Mouse (Mus musculus): ENCODE data around the gene Izumo4. TPM values are rescaled to one million over a fixed set of nuclear protein-coding genes. Genes with fewer than 3 reads are reported as not detected.

Izumo4 gene
- polyA plus RNA-seq, 1 experiment from 2014 or later = 10.9 TPM

GRCm38 (mm10) chr10:80671936-80672690 is 29.9 kb upstream of the Izumo4 start:
- H3K4me1 ChIP-seq = peaks cover 45% of the 10 kb centered on the region
- no peaks in the 10 kb centered on the region for H3K27me3 ChIP-seq (ENCODE audit: poor library complexity, severe bottlenecking)
- WGBS = 87% methylated on average over 11 of the region's 11 CpGs
- H3K36me3 ChIP-seq (replicated peaks) = peaks cover 71% of the 10 kb centered on the region
- H3K27ac ChIP-seq = no peak overlapping the region
- H3K4me3 ChIP-seq = peak overlapping the region; percentile 17
- H3K9me3 ChIP-seq = no peaks in the 10 kb centered on the region
- DNase-seq (ENCODE audit: extremely low spot score, low spot score) = no peak

GRCm38 (mm10) chr10:80673690-80674089 is 28.3 kb upstream of the Izumo4 start:
- H3K27ac ChIP-seq = peak overlapping the region; percentile 96
- peak overlapping the region; percentile 99 for H3K4me3 ChIP-seq
- 91% methylated on average over 3 of the region's 3 CpGs for WGBS
- H3K36me3 ChIP-seq (replicated peaks) = peaks cover 55% of the 10 kb centered on the region
- no peak for DNase-seq (ENCODE audit: extremely low spot score, low spot score)
- no peaks in the 10 kb centered on the region for H3K27me3 ChIP-seq (ENCODE audit: poor library complexity, severe bottlenecking)
- no peaks in the 10 kb centered on the region for H3K9me3 ChIP-seq
- peaks cover 60% of the 10 kb centered on the region for H3K4me1 ChIP-seq

GRCm38 (mm10) chr10:80674161-80674711 is 27.7 kb upstream of the Izumo4 start:
- peaks cover 66% of the 10 kb centered on the region for H3K4me1 ChIP-seq
- H3K36me3 ChIP-seq (replicated peaks) = peaks cover 50% of the 10 kb centered on the region
- H3K27me3 ChIP-seq (ENCODE audit: poor library complexity, severe bottlenecking) = no peaks in the 10 kb centered on the region
- H3K27ac ChIP-seq = peak overlapping the region; percentile 96
- H3K4me3 ChIP-seq = peak overlapping the region; percentile 99
- WGBS = 72% methylated on average over 5 of the region's 5 CpGs
- H3K9me3 ChIP-seq = no peaks in the 10 kb centered on the region
- DNase-seq (ENCODE audit: extremely low spot score, low spot score) = no peak

DNA sequence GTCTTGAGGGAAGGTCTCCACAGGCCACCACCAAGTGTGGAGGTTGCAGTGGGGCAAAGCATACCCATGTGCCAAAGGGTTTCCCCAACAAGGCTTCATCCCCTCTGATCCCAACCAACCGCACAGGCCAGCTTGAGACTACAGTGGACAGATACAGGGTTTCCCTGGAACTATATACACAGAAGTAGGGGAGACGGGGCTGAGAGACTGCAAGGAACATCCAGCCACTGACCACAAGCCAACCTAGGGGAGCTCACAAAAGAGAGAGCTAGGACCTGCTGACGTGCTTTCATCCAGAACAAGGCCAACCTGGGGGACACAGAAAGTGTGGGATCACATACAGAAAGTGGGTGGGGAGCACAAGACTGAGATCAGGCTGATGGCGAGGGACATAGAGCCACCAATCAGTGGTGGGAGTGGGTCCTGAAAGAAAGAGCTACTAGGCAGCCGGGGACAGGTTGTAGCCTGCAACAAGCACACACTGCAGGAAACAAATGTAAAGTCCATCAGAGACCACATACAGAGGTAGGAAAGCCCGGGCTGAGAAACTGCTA is 27.1 kb upstream of the Izumo4 start:
- Histone ChIP-seq H3K36me3 (replicated peaks) (peaks cover 43% of the 10 kb centered on the region), H3K4me1 (peaks cover 72% of the 10 kb centered on the region), H3K27ac (peak overlapping the region; percentile 96), H3K4me3 (peak overlapping the region; percentile 99), H3K9me3 (no peaks in the 10 kb centered on the region), H3K27me3 (ENCODE audit: poor library complexity, severe bottlenecking) (no peaks in the 10 kb centered on the region)
- WGBS = 29% methylated on average over 6 of the region's 6 CpGs
- peak; percentile 27 for DNase-seq (ENCODE audit: extremely low spot score, low spot score)

GRCm38 (mm10) chr10:80675405-80676197 is 26.4 kb upstream of the Izumo4 start:
- H3K4me1 ChIP-seq = peaks cover 76% of the 10 kb centered on the region
- DNase-seq (ENCODE audit: extremely low spot score, low spot score) = no peak
- under 1% methylated on average over 40 of the region's 54 CpGs for WGBS

DNA sequence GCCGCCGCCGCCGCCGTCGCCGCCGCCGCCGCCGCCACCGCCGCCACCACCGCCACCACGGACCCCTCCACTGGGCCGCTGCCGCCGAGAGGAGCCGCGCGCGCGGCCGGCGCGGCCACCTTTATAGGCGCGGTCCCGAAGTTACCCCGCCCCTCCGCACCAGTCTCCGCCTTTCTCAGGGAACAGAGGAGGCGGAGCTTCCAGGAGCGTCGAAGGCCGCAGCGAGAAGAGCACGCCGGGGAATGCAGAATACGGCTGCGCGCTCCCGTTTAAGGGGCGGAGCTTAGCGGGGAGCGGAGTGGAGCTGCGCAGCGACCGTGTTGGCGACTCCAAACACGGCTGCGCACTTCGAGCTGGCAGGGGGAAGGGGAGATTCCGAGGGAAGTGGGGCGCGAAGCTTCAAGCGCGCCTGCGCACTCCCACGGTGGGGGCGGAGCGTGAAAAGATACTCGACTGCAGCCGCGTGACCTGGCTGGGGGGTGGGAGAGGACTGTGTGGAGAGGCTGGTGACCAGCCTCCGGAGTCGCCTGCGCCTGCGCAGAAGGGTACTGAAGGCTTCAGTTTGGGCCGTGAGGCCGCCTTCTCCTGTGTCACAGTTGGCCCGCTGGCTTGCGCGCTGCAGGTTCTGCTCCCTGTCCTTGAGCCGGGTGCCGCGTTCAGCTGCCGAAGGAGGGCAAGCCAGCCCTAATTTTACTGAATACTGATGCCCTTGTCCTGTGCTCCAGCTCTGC is 25.6 kb upstream of the Izumo4 start:
- H3K27me3 ChIP-seq (ENCODE audit: poor library complexity, severe bottlenecking) = no peaks in the 10 kb centered on the region
- peak overlapping the region; percentile 99 for H3K4me3 ChIP-seq
- H3K4me1 ChIP-seq = peaks cover 76% of the 10 kb centered on the region
- H3K36me3 ChIP-seq (replicated peaks) = peaks cover 28% of the 10 kb centered on the region
- H3K27ac ChIP-seq = peak overlapping the region; percentile 96
- 2% methylated on average over 77 of the region's 78 CpGs for WGBS
- DNase-seq (ENCODE audit: extremely low spot score, low spot score) = peak; percentile 100
- H3K9me3 ChIP-seq = no peaks in the 10 kb centered on the region

More at GRCm38 (mm10) chr10:80675405-80676197, 26.4 kb upstream of the Izumo4 start:
- Histone ChIP-seq H3K9me3 (no peaks in the 10 kb centered on the region), H3K36me3 (replicated peaks) (peaks cover 36% of the 10 kb centered on the region), H3K27ac (peak overlapping the region; percentile 96), H3K27me3 (ENCODE audit: poor library complexity, severe bottlenecking) (no peaks in the 10 kb centered on the region), H3K4me3 (peak overlapping the region; percentile 99)

GRCm38 (mm10) chr10:80677128-80677875 is 24.7 kb upstream of the Izumo4 start:
- Histone ChIP-seq H3K4me3 (peak overlapping the region; percentile 99), H3K9me3 (no peaks in the 10 kb centered on the region), H3K36me3 (replicated peaks) (peaks cover 19% of the 10 kb centered on the region), H3K4me1 (peaks cover 71% of the 10 kb centered on the region), H3K27me3 (ENCODE audit: poor library complexity, severe bottlenecking) (no peaks in the 10 kb centered on the region), H3K27ac (peak overlapping the region; percentile 96)
- WGBS = 51% methylated on average over 9 of the region's 9 CpGs
- DNase-seq (ENCODE audit: extremely low spot score, low spot score) = no peak

DNA sequence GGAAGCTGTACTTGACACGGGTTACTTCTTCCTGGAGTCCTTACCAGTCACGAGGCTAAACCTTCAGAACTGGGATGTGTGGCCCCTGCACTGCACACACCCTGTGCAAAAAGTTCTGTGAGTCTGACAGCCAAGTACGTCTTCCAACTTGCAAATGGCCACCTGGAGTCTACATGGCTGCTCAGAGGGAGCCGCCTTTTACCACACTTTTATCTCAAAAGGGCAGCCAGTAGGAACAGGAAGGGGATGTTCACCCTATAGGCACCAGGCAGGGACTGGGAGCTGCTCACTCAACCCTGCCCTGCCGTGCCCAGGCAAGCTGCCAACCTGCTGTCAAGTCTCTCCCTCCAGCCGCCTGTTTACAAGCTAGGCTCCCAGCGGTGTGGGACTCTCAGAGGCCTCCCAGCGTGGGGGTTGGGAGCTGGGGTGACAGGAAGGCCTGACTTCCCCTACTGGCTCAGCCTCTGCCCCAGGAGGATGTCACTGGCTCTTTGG is 24.0 kb upstream of the Izumo4 start, which contains the start of gene Mknk2:
Gene Mknk2, minus strand, starts transcription at position 171 of the 495 bp plus-strand sequence.
- WGBS = 44% methylated on average over 8 of the region's 8 CpGs
- Histone ChIP-seq H3K27me3 (ENCODE audit: poor library complexity, severe bottlenecking) (no peaks in the 10 kb centered on the region), H3K36me3 (replicated peaks) (peaks cover 15% of the 10 kb centered on the region), H3K4me1 (peaks cover 64% of the 10 kb centered on the region), H3K9me3 (no peaks in the 10 kb centered on the region), H3K27ac (peak within 1 kb of the TSS; percentile 96), H3K4me3 (peak within 1 kb of the TSS; percentile 99)
- DNase-seq (ENCODE audit: extremely low spot score, low spot score) = no peak

- Histone ChIP-seq H3K27me3 (ENCODE audit: poor library complexity, severe bottlenecking) (no peaks in the 10 kb centered on the region), H3K27ac (peak overlapping the region; percentile 96), H3K9me3 (no peaks in the 10 kb centered on the region), H3K36me3 (replicated peaks) (peaks cover 12% of the 10 kb centered on the region), H3K4me1 (peaks cover 56% of the 10 kb centered on the region), H3K4me3 (peak overlapping the region; percentile 99)
- 55% methylated on average over 9 of the region's 10 CpGs for WGBS
- no peak for DNase-seq (ENCODE audit: extremely low spot score, low spot score)
These were observed 23.2 kb upstream of the Izumo4 start for GRCm38 (mm10) chr10:80678601-80679377.

GRCm38 (mm10) chr10:80679556-80680259 is 22.3 kb upstream of the Izumo4 start:
- no peaks in the 10 kb centered on the region for H3K9me3 ChIP-seq
- H3K36me3 ChIP-seq (replicated peaks) = peaks cover 15% of the 10 kb centered on the region
- H3K4me1 ChIP-seq = peaks cover 47% of the 10 kb centered on the region
- peak overlapping the region; percentile 96; the same call in 1 of the 2 replicates for H3K27ac ChIP-seq
- H3K27me3 ChIP-seq (ENCODE audit: poor library complexity, severe bottlenecking) = no peaks in the 10 kb centered on the region
- H3K4me3 ChIP-seq = no peak overlapping the region
- DNase-seq (ENCODE audit: extremely low spot score, low spot score) = no peak
- 73% methylated on average over 9 of the region's 9 CpGs for WGBS
